Mouse (Mus musculus): ENCODE measurements around the gene Sypl. TPM values are rescaled to one million over a fixed set of nuclear protein-coding genes. Genes with fewer than 3 reads are reported as not detected.
A peak's percentile ranks its signal among the peaks of the same experiment; 100 is the strongest.

The Sypl gene
- polyA plus RNA-seq, 1 experiment from 2014 or later: 47.1 TPM

- H3K4me2 ChIP-seq: no peak overlapping the region
- no peaks in the 10 kb centered on the region for H3K36me3 ChIP-seq (replicated peaks)
- 0 out of 2 replicates have a peak, but pooled peaks cover 2% of the 10 kb centered on the region for H3K27me3 ChIP-seq
- 37% methylated on average over 3 of the region's 3 CpGs for WGBS
- H3K9me3 ChIP-seq: no peaks in the 10 kb centered on the region
- H3K9ac ChIP-seq: no peak overlapping the region
- peaks cover 12% of the 10 kb centered on the region for H3K4me1 ChIP-seq
- H3K27ac ChIP-seq: no peak overlapping the region
- no peak overlapping the region for H3K4me3 ChIP-seq (replicated peaks)
- no peak for ATAC-seq (ENCODE audit: low FRiP score)
These were observed 29.4 kb upstream of the Sypl start for GRCm38 (mm10) chr12:32924245-32924644.

GRCm38 (mm10) chr12:32926331-32927172, 27.1 kb upstream of the Sypl start:
- Histone ChIP-seq H3K27me3 (0 out of 2 replicates have a peak, but pooled peaks cover 6% of the 10 kb centered on the region), H3K27ac (no peak overlapping the region), H3K36me3 (replicated peaks) (no peaks in the 10 kb centered on the region), H3K9me3 (no peaks in the 10 kb centered on the region), H3K4me3 (replicated peaks) (no peak overlapping the region), H3K4me1 (peaks cover 12% of the 10 kb centered on the region), H3K4me2 (no peak overlapping the region), H3K9ac (no peak overlapping the region)
- ATAC-seq (ENCODE audit: low FRiP score): peak; percentile 58; the same call in 1 of the 2 replicates
- 57% methylated on average over 18 of the region's 18 CpGs for WGBS

- Histone ChIP-seq H3K4me2 (no peak overlapping the region), H3K4me1 (peaks cover 12% of the 10 kb centered on the region), H3K27ac (no peak overlapping the region), H3K4me3 (replicated peaks) (no peak overlapping the region), H3K36me3 (replicated peaks) (no peaks in the 10 kb centered on the region), H3K9ac (no peak overlapping the region), H3K9me3 (no peaks in the 10 kb centered on the region), H3K27me3 (0 out of 2 replicates have a peak, but pooled peaks cover 6% of the 10 kb centered on the region)
- ATAC-seq (ENCODE audit: low FRiP score): no peak
- 84% methylated on average over 10 of the region's 10 CpGs for WGBS
These were observed 26.4 kb upstream of the Sypl start for GRCm38 (mm10) chr12:32927231-32927835.

GRCm38 (mm10) chr12:32928180-32928579, 25.5 kb upstream of the Sypl start:
- Histone ChIP-seq H3K9ac (no peak overlapping the region), H3K4me3 (replicated peaks) (no peak overlapping the region), H3K4me2 (no peak overlapping the region), H3K36me3 (replicated peaks) (no peaks in the 10 kb centered on the region), H3K4me1 (peaks cover 12% of the 10 kb centered on the region), H3K27ac (no peak overlapping the region), H3K9me3 (no peaks in the 10 kb centered on the region), H3K27me3 (0 out of 2 replicates have a peak, but pooled peaks cover 6% of the 10 kb centered on the region)
- WGBS: 48% methylated on average over 3 of the region's 3 CpGs
- no peak for ATAC-seq (ENCODE audit: low FRiP score)

- Histone ChIP-seq H3K27me3 (0 out of 2 replicates have a peak, but pooled peaks cover 6% of the 10 kb centered on the region), H3K9ac (no peak overlapping the region), H3K9me3 (no peaks in the 10 kb centered on the region), H3K4me3 (replicated peaks) (no peak overlapping the region), H3K4me2 (no peak overlapping the region), H3K36me3 (replicated peaks) (no peaks in the 10 kb centered on the region), H3K4me1 (peaks cover 12% of the 10 kb centered on the region), H3K27ac (no peak overlapping the region)
- 83% methylated on average over 11 of the region's 11 CpGs for WGBS
- no peak for ATAC-seq (ENCODE audit: low FRiP score)
These were observed 23.7 kb upstream of the Sypl start for GRCm38 (mm10) chr12:32929831-32930513.

GRCm38 (mm10) chr12:32930566-32930965, 23.1 kb upstream of the Sypl start:
- no peaks in the 10 kb centered on the region for H3K36me3 ChIP-seq (replicated peaks)
- 84% methylated on average over 7 of the region's 7 CpGs for WGBS
- no peak for ATAC-seq (ENCODE audit: low FRiP score)
- H3K4me3 ChIP-seq (replicated peaks): no peak overlapping the region
- H3K4me2 ChIP-seq: no peak overlapping the region
- no peak overlapping the region for H3K27ac ChIP-seq
- no peak overlapping the region for H3K9ac ChIP-seq
- no peaks in the 10 kb centered on the region for H3K9me3 ChIP-seq
- 0 out of 2 replicates have a peak, but pooled peaks cover 6% of the 10 kb centered on the region for H3K27me3 ChIP-seq
- H3K4me1 ChIP-seq: peaks cover 12% of the 10 kb centered on the region

GRCm38 (mm10) chr12:32936246-32936946, 17.3 kb upstream of the Sypl start:
- H3K27ac ChIP-seq: no peak overlapping the region
- WGBS: 84% methylated on average over 4 of the region's 4 CpGs
- no peak overlapping the region for H3K4me3 ChIP-seq (replicated peaks)
- H3K36me3 ChIP-seq (replicated peaks): no peaks in the 10 kb centered on the region
- H3K9me3 ChIP-seq: no peaks in the 10 kb centered on the region
- no peak overlapping the region for H3K4me2 ChIP-seq
- H3K4me1 ChIP-seq: no peaks in the 10 kb centered on the region
- no peaks in the 10 kb centered on the region for H3K27me3 ChIP-seq
- H3K9ac ChIP-seq: no peak overlapping the region
- no peak for ATAC-seq (ENCODE audit: low FRiP score)

- ATAC-seq (ENCODE audit: low FRiP score): no peak
- H3K4me1 ChIP-seq: no peaks in the 10 kb centered on the region
- H3K9ac ChIP-seq: no peak overlapping the region
- 90% methylated on average over 4 of the region's 4 CpGs for WGBS
- no peak overlapping the region for H3K27ac ChIP-seq
- no peak overlapping the region for H3K4me2 ChIP-seq
- H3K27me3 ChIP-seq: no peaks in the 10 kb centered on the region
- no peaks in the 10 kb centered on the region for H3K36me3 ChIP-seq (replicated peaks)
- H3K9me3 ChIP-seq: no peaks in the 10 kb centered on the region
- no peak overlapping the region for H3K4me3 ChIP-seq (replicated peaks)
These were observed 12.6 kb upstream of the Sypl start for GRCm38 (mm10) chr12:32941141-32941540.

GRCm38 (mm10) chr12:32943347-32943746, 10.3 kb upstream of the Sypl start:
- H3K9me3 ChIP-seq: no peaks in the 10 kb centered on the region
- no peak for ATAC-seq (ENCODE audit: low FRiP score)
- H3K4me2 ChIP-seq: no peak overlapping the region
- no peaks in the 10 kb centered on the region for H3K36me3 ChIP-seq (replicated peaks)
- WGBS: 65% methylated on average over 4 of the region's 4 CpGs
- no peak overlapping the region for H3K4me3 ChIP-seq (replicated peaks)
- H3K9ac ChIP-seq: no peak overlapping the region
- H3K4me1 ChIP-seq: no peaks in the 10 kb centered on the region
- no peak overlapping the region for H3K27ac ChIP-seq
- no peaks in the 10 kb centered on the region for H3K27me3 ChIP-seq

- no peak overlapping the region for H3K9ac ChIP-seq
- H3K36me3 ChIP-seq (replicated peaks): no peaks in the 10 kb centered on the region
- no peaks in the 10 kb centered on the region for H3K9me3 ChIP-seq
- 65% methylated on average over 3 of the region's 3 CpGs for WGBS
- ATAC-seq (ENCODE audit: low FRiP score): no peak
- H3K27ac ChIP-seq: no peak overlapping the region
- no peak overlapping the region for H3K4me3 ChIP-seq (replicated peaks)
- no peaks in the 10 kb centered on the region for H3K27me3 ChIP-seq
- H3K4me1 ChIP-seq: no peaks in the 10 kb centered on the region
- H3K4me2 ChIP-seq: no peak overlapping the region
These were observed 9.7 kb upstream of the Sypl start for GRCm38 (mm10) chr12:32943951-32944350.

- H3K9me3 ChIP-seq: no peaks in the 10 kb centered on the region
- 78% methylated on average over 8 of the region's 8 CpGs for WGBS
These were observed 8.7 kb upstream of the Sypl start for GRCm38 (mm10) chr12:32944884-32945454.

More at GRCm38 (mm10) chr12:32944884-32945454, 8.7 kb upstream of the Sypl start:
- Histone ChIP-seq H3K36me3 (replicated peaks) (no peaks in the 10 kb centered on the region), H3K4me1 (0 out of 2 replicates have a peak, but pooled peaks cover under 1% of the 10 kb centered on the region), H3K9ac (no peak overlapping the region), H3K27me3 (no peaks in the 10 kb centered on the region), H3K27ac (no peak overlapping the region), H3K4me2 (no peak overlapping the region), H3K4me3 (replicated peaks) (no peak overlapping the region)
- ATAC-seq (ENCODE audit: low FRiP score): no peak

Measured in forebrain, embryonic 12.5 days (tissue).